Mouse (Mus musculus): ENCODE results near the gene Gtpbp1. TPM values are rescaled to one million over a fixed set of nuclear protein-coding genes. Genes with fewer than 3 reads are reported as not detected.

Gtpbp1 gene
- total and polyA plus RNA-seq, 3 experiments = 26.9 to 30.1 (median 27.0) TPM

GRCm38 (mm10) chr15:79720796-79721195 is 30.2 kb downstream of the Gtpbp1 start:
- H3K4me3 ChIP-seq = no peak overlapping the region
- no peaks in the 10 kb centered on the region for H3K36me3 ChIP-seq (ENCODE audit: control insufficient read depth, insufficient read depth, low read length)
- intact Hi-C loops (cut with DNase I) = no loop called here
- 63% methylated on average over 4 of the region's 4 CpGs for WGBS
- no peak overlapping the region for H3K9ac ChIP-seq (ENCODE audit: low read depth, low read length)
- H3K27ac ChIP-seq = no peak overlapping the region
- DNase-seq = no peak
- no peaks in the 10 kb centered on the region for H3K27me3 ChIP-seq (ENCODE audit: control insufficient read depth, insufficient read depth, low read length)
- TF ChIP-seq EP300 (IDR thresholded peaks at IDR 0.05; ENCODE audit: insufficient read depth, low read depth, low read length) (no peak), CTCF (IDR thresholded peaks at IDR 0.05) (no peak), POLR2A (IDR thresholded peaks at IDR 0.05; ENCODE audit: insufficient read depth, low read depth, low read length) (no peak)
- peaks cover 2% of the 10 kb centered on the region for H3K4me1 ChIP-seq (ENCODE audit: control insufficient read depth, insufficient read depth, low read length)
- H3K79me2 ChIP-seq (replicated peaks; ENCODE audit: control insufficient read depth, insufficient read depth, low read length) = no peaks in the 10 kb centered on the region

- WGBS = 20% methylated on average over 1 of the region's 1 CpGs
- Histone ChIP-seq H3K4me1 (ENCODE audit: control insufficient read depth, insufficient read depth, low read length) (peaks cover 2% of the 10 kb centered on the region), H3K79me2 (replicated peaks; ENCODE audit: control insufficient read depth, insufficient read depth, low read length) (no peaks in the 10 kb centered on the region), H3K27ac (no peak overlapping the region), H3K27me3 (ENCODE audit: control insufficient read depth, insufficient read depth, low read length) (no peaks in the 10 kb centered on the region), H3K4me3 (no peak overlapping the region), H3K9ac (ENCODE audit: low read depth, low read length) (no peak overlapping the region), H3K36me3 (ENCODE audit: control insufficient read depth, insufficient read depth, low read length) (no peaks in the 10 kb centered on the region)
- intact Hi-C loops (cut with DNase I) = no loop called here
- peak; percentile 52; the same call in 1 of the 2 replicates for TF ChIP-seq EP300 (IDR thresholded peaks at IDR 0.05; ENCODE audit: insufficient read depth, low read depth, low read length)
- peak; percentile 79 for TF ChIP-seq CTCF (IDR thresholded peaks at IDR 0.05)
- 0 out of 2 replicates have a peak, but pooled peaks have one; percentile 20 for TF ChIP-seq POLR2A (IDR thresholded peaks at IDR 0.05; ENCODE audit: insufficient read depth, low read depth, low read length)
- peak; percentile 52 for DNase-seq
Observed at GRCm38 (mm10) chr15:79723439-79723838, 32.8 kb downstream of the Gtpbp1 start.

GRCm38 (mm10) chr15:79725190-79725789 is 34.6 kb downstream of the Gtpbp1 start:
- DNase-seq = no peak
- 82% methylated on average over 11 of the region's 11 CpGs for WGBS
- H3K36me3 ChIP-seq (ENCODE audit: control insufficient read depth, insufficient read depth, low read length) = no peaks in the 10 kb centered on the region; the same call in 1 of the 2 replicates

GRCm38 (mm10) chr15:79727840-79728239 is 37.2 kb downstream of the Gtpbp1 start:
- Histone ChIP-seq H3K36me3 (ENCODE audit: control insufficient read depth, insufficient read depth, low read length) (no peaks in the 10 kb centered on the region; the same call in 1 of the 2 replicates), H3K27me3 (ENCODE audit: control insufficient read depth, insufficient read depth, low read length) (no peaks in the 10 kb centered on the region), H3K4me1 (ENCODE audit: control insufficient read depth, insufficient read depth, low read length) (peaks cover 2% of the 10 kb centered on the region), H3K4me3 (no peak overlapping the region), H3K79me2 (replicated peaks; ENCODE audit: control insufficient read depth, insufficient read depth, low read length) (no peaks in the 10 kb centered on the region), H3K27ac (no peak overlapping the region), H3K9ac (ENCODE audit: low read depth, low read length) (no peak overlapping the region)
- no peak for DNase-seq
- TF ChIP-seq POLR2A (IDR thresholded peaks at IDR 0.05; ENCODE audit: insufficient read depth, low read depth, low read length) (no peak), CTCF (IDR thresholded peaks at IDR 0.05) (no peak), EP300 (IDR thresholded peaks at IDR 0.05; ENCODE audit: insufficient read depth, low read depth, low read length) (no peak)
- WGBS = 94% methylated on average over 6 of the region's 6 CpGs
- intact Hi-C loops (cut with DNase I) = loop anchor here (5.0 kb wide), 1 partner anchor 36 kb away; the partner anchor contains the start of gene Gtpbp1

More at GRCm38 (mm10) chr15:79725190-79725789, 34.6 kb downstream of the Gtpbp1 start:
- H3K4me3 ChIP-seq = no peak overlapping the region
- H3K27me3 ChIP-seq (ENCODE audit: control insufficient read depth, insufficient read depth, low read length) = no peaks in the 10 kb centered on the region
- no peak for TF ChIP-seq CTCF (IDR thresholded peaks at IDR 0.05)
- TF ChIP-seq EP300 (IDR thresholded peaks at IDR 0.05; ENCODE audit: insufficient read depth, low read depth, low read length) = no peak
- no peak for TF ChIP-seq POLR2A (IDR thresholded peaks at IDR 0.05; ENCODE audit: insufficient read depth, low read depth, low read length)
- peaks cover 2% of the 10 kb centered on the region for H3K4me1 ChIP-seq (ENCODE audit: control insufficient read depth, insufficient read depth, low read length)
- H3K27ac ChIP-seq = no peak overlapping the region
- no peaks in the 10 kb centered on the region for H3K79me2 ChIP-seq (replicated peaks; ENCODE audit: control insufficient read depth, insufficient read depth, low read length)
- intact Hi-C loops (cut with DNase I) = loop anchor here (5.0 kb wide), 1 partner anchor 33 kb away; the partner anchor contains the start of gene Gtpbp1
- H3K9ac ChIP-seq (ENCODE audit: low read depth, low read length) = no peak overlapping the region

GRCm38 (mm10) chr15:79728311-79728710 is 37.7 kb downstream of the Gtpbp1 start:
- Histone ChIP-seq H3K79me2 (replicated peaks; ENCODE audit: control insufficient read depth, insufficient read depth, low read length) (no peaks in the 10 kb centered on the region), H3K27ac (no peak overlapping the region), H3K4me1 (ENCODE audit: control insufficient read depth, insufficient read depth, low read length) (peaks cover 2% of the 10 kb centered on the region), H3K36me3 (ENCODE audit: control insufficient read depth, insufficient read depth, low read length) (no peaks in the 10 kb centered on the region; the same call in 1 of the 2 replicates), H3K9ac (ENCODE audit: low read depth, low read length) (no peak overlapping the region), H3K4me3 (no peak overlapping the region), H3K27me3 (ENCODE audit: control insufficient read depth, insufficient read depth, low read length) (no peaks in the 10 kb centered on the region)
- intact Hi-C loops (cut with DNase I) = loop anchor here (5.0 kb wide), 1 partner anchor 36 kb away; the partner anchor contains the start of gene Gtpbp1
- TF ChIP-seq EP300 (IDR thresholded peaks at IDR 0.05; ENCODE audit: insufficient read depth, low read depth, low read length) = no peak
- no peak for TF ChIP-seq POLR2A (IDR thresholded peaks at IDR 0.05; ENCODE audit: insufficient read depth, low read depth, low read length)
- TF ChIP-seq CTCF (IDR thresholded peaks at IDR 0.05) = no peak
- WGBS = 72% methylated on average over 5 of the region's 5 CpGs
- DNase-seq = no peak
